Mouse (Mus musculus): Measurements from ENCODE around the gene Xxylt1. TPM values are rescaled to one million over a fixed set of nuclear protein-coding genes. Genes with fewer than 3 reads are reported as not detected.

Gene Xxylt1
- polyA plus RNA-seq, 1 experiment: 22.4 TPM

- TF ChIP-seq CTCF (IDR thresholded peaks at IDR 0.05; ENCODE audit: borderline replicate concordance, insufficient read depth, low read depth, low read length) (no peak), POLR2A (IDR thresholded peaks at IDR 0.05; ENCODE audit: borderline replicate concordance, insufficient read depth, low read length) (no peak)
- WGBS: 88% methylated on average over 4 of the region's 4 CpGs
- DNase-seq: no peak
- no peaks in the 10 kb centered on the region for H3K27me3 ChIP-seq (ENCODE audit: control insufficient read depth, insufficient read depth, low read length)
- no peak overlapping the region for H3K4me3 ChIP-seq (replicated peaks; ENCODE audit: insufficient read depth, low read depth, low read length)
- no peak overlapping the region for H3K27ac ChIP-seq (ENCODE audit: insufficient read depth, low read length)
- H3K4me1 ChIP-seq (ENCODE audit: control insufficient read depth, insufficient read depth, low read length): no peaks in the 10 kb centered on the region
These were observed 137.3 kb downstream of the Xxylt1 start for GRCm38 (mm10) chr16:30943919-30944318.

DNA sequence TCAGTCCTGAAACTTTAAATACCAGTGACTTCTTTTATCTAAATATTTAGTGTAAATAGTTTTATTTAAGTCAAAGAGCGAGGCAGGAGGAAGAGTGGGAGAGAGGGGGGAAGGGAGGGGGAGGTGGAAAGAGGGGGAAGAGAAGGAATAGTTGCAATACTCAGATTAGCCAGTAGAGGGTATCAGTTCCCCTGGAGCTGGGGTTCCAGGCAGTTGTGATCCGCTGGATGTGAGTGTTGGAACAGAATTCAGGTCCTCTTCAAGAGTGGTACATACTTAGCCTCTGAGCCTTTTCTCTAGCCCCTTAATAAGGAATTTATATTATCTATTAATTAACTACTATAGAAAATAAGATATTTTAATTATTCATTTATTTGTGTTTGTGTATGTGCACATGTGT, 140.5 kb downstream of the Xxylt1 start:
- 96% methylated on average over 2 of the region's 2 CpGs for WGBS
- DNase-seq: no peak
- H3K4me1 ChIP-seq (ENCODE audit: control insufficient read depth, insufficient read depth, low read length): no peaks in the 10 kb centered on the region
- H3K27ac ChIP-seq (ENCODE audit: insufficient read depth, low read length): no peak overlapping the region
- TF ChIP-seq CTCF (IDR thresholded peaks at IDR 0.05; ENCODE audit: borderline replicate concordance, insufficient read depth, low read depth, low read length) (peak; percentile 38; the same call in 1 of the 2 replicates), POLR2A (IDR thresholded peaks at IDR 0.05; ENCODE audit: borderline replicate concordance, insufficient read depth, low read length) (no peak)
- no peaks in the 10 kb centered on the region for H3K27me3 ChIP-seq (ENCODE audit: control insufficient read depth, insufficient read depth, low read length)
- H3K4me3 ChIP-seq (replicated peaks; ENCODE audit: insufficient read depth, low read depth, low read length): no peak overlapping the region

DNA sequence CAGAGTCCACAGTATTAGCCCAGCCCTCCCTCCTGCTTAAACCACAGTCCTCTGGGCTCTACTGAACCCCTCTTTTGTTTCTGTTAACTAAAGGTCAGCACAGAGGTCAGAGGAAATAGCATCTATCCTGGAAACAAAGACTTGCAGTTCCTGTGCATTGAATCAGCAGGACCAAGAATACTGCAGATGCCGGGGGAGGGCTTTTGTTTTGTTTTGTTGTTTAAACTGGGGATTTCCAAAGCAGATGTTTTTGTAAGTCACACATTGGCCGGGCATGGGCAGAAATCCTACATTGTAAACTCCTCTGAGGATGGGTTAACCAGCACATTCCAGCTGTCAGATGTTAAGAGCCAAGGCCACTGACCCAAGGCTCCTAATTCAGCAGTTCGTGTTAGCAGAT, 141.3 kb downstream of the Xxylt1 start:
- H3K4me1 ChIP-seq (ENCODE audit: control insufficient read depth, insufficient read depth, low read length): no peaks in the 10 kb centered on the region
- H3K27ac ChIP-seq (ENCODE audit: insufficient read depth, low read length): no peak overlapping the region
- WGBS: 54% methylated on average over 3 of the region's 3 CpGs
- H3K4me3 ChIP-seq (replicated peaks; ENCODE audit: insufficient read depth, low read depth, low read length): no peak overlapping the region
- TF ChIP-seq CTCF (IDR thresholded peaks at IDR 0.05; ENCODE audit: borderline replicate concordance, insufficient read depth, low read depth, low read length) (no peak), POLR2A (IDR thresholded peaks at IDR 0.05; ENCODE audit: borderline replicate concordance, insufficient read depth, low read length) (no peak)
- H3K27me3 ChIP-seq (ENCODE audit: control insufficient read depth, insufficient read depth, low read length): no peaks in the 10 kb centered on the region
- DNase-seq: no peak

DNA sequence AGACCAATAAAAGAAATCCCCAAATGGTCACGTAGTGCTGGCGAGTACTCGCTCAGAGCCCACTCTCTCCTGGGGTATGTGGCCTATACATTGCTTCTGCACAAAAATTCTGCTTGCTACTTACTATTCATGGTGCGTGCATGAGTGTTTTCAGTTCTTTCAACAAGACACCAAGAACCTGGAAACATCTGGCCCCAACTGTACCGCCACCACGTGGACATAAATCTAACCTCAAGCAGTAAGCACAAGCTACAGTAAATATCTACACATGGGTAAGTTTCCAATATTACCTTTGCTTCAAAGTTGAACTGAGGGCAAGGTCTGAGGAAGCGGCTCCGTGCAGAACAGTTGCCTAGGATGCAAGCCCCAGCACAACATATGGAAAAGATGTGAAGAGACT, 142.0 kb downstream of the Xxylt1 start:
- 91% methylated on average over 8 of the region's 8 CpGs for WGBS
- Histone ChIP-seq H3K4me3 (replicated peaks; ENCODE audit: insufficient read depth, low read depth, low read length) (no peak overlapping the region), H3K4me1 (ENCODE audit: control insufficient read depth, insufficient read depth, low read length) (no peaks in the 10 kb centered on the region), H3K27ac (ENCODE audit: insufficient read depth, low read length) (no peak overlapping the region), H3K27me3 (ENCODE audit: control insufficient read depth, insufficient read depth, low read length) (no peaks in the 10 kb centered on the region)
- TF ChIP-seq CTCF (IDR thresholded peaks at IDR 0.05; ENCODE audit: borderline replicate concordance, insufficient read depth, low read depth, low read length) (no peak), POLR2A (IDR thresholded peaks at IDR 0.05; ENCODE audit: borderline replicate concordance, insufficient read depth, low read length) (no peak)
- no peak for DNase-seq

DNA sequence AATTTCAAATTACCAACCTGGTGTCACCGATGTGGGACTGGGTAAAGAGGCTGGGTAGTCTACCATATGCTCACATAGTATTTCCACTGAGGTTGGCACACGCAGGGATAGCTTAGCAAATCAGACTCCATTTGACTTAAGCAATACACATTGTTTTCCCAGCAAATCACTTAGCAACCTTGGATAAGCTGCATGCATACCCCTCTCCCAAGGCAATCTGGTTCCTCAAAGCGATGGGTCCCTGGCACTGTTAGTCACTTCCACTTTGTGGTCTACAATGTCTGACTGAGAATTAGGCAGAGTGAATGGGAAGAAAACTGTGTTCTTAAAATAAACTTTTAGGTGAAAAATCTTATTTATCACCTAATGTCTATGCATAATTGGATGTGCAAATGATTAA, 142.6 kb downstream of the Xxylt1 start:
- H3K4me3 ChIP-seq (replicated peaks; ENCODE audit: insufficient read depth, low read depth, low read length): no peak overlapping the region
- H3K4me1 ChIP-seq (ENCODE audit: control insufficient read depth, insufficient read depth, low read length): no peaks in the 10 kb centered on the region
- H3K27me3 ChIP-seq (ENCODE audit: control insufficient read depth, insufficient read depth, low read length): no peaks in the 10 kb centered on the region
- TF ChIP-seq CTCF (IDR thresholded peaks at IDR 0.05; ENCODE audit: borderline replicate concordance, insufficient read depth, low read depth, low read length): no peak
- no peak for TF ChIP-seq POLR2A (IDR thresholded peaks at IDR 0.05; ENCODE audit: borderline replicate concordance, insufficient read depth, low read length)
- no peak for DNase-seq
- no peak overlapping the region for H3K27ac ChIP-seq (ENCODE audit: insufficient read depth, low read length)
- WGBS: 59% methylated on average over 3 of the region's 3 CpGs

GRCm38 (mm10) chr16:30937665-30938064, 143.6 kb downstream of the Xxylt1 start:
- Histone ChIP-seq H3K4me1 (ENCODE audit: control insufficient read depth, insufficient read depth, low read length) (no peaks in the 10 kb centered on the region), H3K27ac (ENCODE audit: insufficient read depth, low read length) (no peak overlapping the region), H3K4me3 (replicated peaks; ENCODE audit: insufficient read depth, low read depth, low read length) (no peak overlapping the region), H3K27me3 (ENCODE audit: control insufficient read depth, insufficient read depth, low read length) (no peaks in the 10 kb centered on the region)
- TF ChIP-seq CTCF (IDR thresholded peaks at IDR 0.05; ENCODE audit: borderline replicate concordance, insufficient read depth, low read depth, low read length) (no peak), POLR2A (IDR thresholded peaks at IDR 0.05; ENCODE audit: borderline replicate concordance, insufficient read depth, low read length) (no peak)
- DNase-seq: no peak
- 86% methylated on average over 3 of the region's 3 CpGs for WGBS

DNA sequence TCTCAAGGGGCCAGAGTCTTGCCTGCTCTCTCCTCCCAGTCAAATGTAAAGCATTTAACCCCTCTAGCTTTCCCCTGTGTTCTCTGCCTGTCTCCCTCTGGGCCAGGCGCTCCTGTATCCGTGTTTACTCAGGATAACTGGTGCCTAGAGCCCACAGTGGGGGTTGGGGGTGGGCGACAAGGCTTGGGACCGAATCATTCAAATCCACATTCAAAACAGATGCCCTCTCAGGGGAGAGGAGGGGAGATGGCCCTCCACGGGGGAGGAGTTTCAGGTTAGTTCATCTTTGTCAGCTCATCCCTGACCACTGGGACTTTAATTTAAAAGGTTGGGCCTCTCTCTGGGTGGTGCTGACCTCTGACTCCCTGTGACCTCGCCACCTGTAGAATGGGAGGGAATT, 144.8 kb downstream of the Xxylt1 start:
- H3K27ac ChIP-seq (ENCODE audit: insufficient read depth, low read length): no peak overlapping the region
- no peak for DNase-seq
- H3K4me3 ChIP-seq (replicated peaks; ENCODE audit: insufficient read depth, low read depth, low read length): no peak overlapping the region
- no peaks in the 10 kb centered on the region for H3K4me1 ChIP-seq (ENCODE audit: control insufficient read depth, insufficient read depth, low read length)
- 51% methylated on average over 6 of the region's 6 CpGs for WGBS
- H3K27me3 ChIP-seq (ENCODE audit: control insufficient read depth, insufficient read depth, low read length): no peaks in the 10 kb centered on the region
- TF ChIP-seq CTCF (IDR thresholded peaks at IDR 0.05; ENCODE audit: borderline replicate concordance, insufficient read depth, low read depth, low read length): no peak

DNA sequence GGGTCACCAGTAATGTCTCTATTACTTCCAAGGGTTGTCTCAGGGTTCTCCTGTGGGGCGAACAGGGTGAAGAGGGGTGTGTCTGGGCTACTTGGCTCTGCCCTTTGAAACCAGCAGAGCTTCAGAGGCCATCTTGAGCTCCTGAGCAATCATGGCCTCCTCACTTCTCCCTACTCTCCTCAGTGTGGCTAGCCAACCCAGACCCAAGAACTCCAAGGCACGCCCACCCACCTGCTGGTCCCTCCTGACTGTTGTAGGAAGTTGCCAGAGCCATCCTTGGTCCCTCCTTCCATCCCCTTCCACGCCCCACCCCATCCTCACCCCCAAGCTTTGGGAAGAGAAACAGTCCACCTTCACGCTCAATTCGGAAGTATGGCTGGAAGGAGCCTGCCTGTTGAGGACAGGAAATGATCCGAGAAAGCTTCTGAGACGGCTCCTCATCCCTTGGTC, 145.2 kb downstream of the Xxylt1 start:
- TF ChIP-seq POLR2A (IDR thresholded peaks at IDR 0.05; ENCODE audit: borderline replicate concordance, insufficient read depth, low read length) (no peak), CTCF (IDR thresholded peaks at IDR 0.05; ENCODE audit: borderline replicate concordance, insufficient read depth, low read depth, low read length) (no peak)
- WGBS: 86% methylated on average over 7 of the region's 7 CpGs
- no peaks in the 10 kb centered on the region for H3K4me1 ChIP-seq (ENCODE audit: control insufficient read depth, insufficient read depth, low read length)

More for the DNA sequence above, 145.2 kb downstream of the Xxylt1 start:
- Histone ChIP-seq H3K27ac (ENCODE audit: insufficient read depth, low read length) (no peak overlapping the region), H3K27me3 (ENCODE audit: control insufficient read depth, insufficient read depth, low read length) (no peaks in the 10 kb centered on the region), H3K4me3 (replicated peaks; ENCODE audit: insufficient read depth, low read depth, low read length) (no peak overlapping the region)
- no peak for DNase-seq
